ENCODE assay signal across 8 mouse cellular contexts in the genomic region with DNA sequence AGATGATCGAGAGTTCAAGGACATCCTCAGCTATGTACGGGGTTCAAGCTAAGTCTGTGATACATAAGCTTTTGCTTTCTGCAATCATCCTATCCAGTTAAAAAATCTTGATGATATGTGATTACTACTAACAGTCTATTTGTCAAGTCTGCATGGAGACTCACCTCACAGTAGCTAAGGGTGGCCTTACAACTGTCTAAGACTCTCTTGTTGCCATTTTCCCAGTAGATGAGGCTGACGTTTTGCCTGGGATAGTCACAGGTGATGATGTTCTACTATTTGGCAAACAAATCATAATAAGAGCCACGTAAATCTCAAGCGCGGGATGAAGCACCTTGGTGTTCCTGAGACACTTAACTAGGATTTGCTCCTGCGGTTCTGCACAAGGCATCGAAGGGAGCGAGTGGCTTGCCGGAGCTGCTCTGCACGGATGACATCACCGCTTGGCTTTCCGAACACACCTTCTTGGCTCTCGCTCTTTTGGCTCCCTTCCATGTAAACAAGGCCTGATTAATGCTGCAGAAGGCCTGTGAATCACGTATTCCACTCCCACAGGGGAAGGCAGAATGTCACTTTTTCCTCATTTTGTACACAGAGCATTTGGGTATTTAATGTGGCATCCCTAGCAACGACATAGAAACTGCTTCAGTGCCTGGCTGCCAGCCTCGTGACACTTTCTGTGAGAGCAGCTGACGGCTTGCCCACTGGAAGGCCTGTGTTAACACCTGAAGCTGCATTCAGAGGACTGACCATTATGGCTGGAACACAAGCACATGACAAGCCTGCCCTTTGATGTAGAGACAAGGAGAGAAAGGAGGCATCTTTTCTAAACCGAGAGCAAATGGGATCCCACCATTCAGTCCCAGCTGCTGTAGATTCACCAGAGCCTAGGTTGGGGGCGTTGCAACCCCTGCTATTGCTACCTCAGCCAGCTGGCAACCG.
DNase-seq lines count a peak whose midpoint lies in the region; ATAC-seq and TF ChIP-seq lines count a peak whose summit lies in the region.

No protein-coding gene starts in this region.

- ATAC-seq in intestine, embryonic 14.5 days (replicated peaks; ENCODE audit: low FRiP score, low TSS enrichment, low read depth), result peak; percentile 60
- no peak for ATAC-seq in intestine, postnatal 0 days
- peak; percentile 57; the same call in 1 of the 2 replicates for ATAC-seq in heart, postnatal 0 days (ENCODE audit: insufficient read depth, low read depth)
- no peak for ATAC-seq in granulocyte monocyte progenitor cell, adult 5-6 weeks (replicated peaks; ENCODE audit: poor library complexity, severe bottlenecking)

- peaks cover 13% of the 10 kb centered on the region for H3K4me1 ChIP-seq in intestine, embryonic 14.5 days (replicated peaks; ENCODE audit: control insufficient read depth, insufficient read depth, low read length)
- H3K4me1 ChIP-seq in intestine, postnatal 0 days (replicated peaks; ENCODE audit: control insufficient read depth, insufficient read depth, low read length), result no peaks in the 10 kb centered on the region; the same call in 1 of the 2 replicates
- 0 out of 2 replicates have a peak, but pooled peaks cover 9% of the 10 kb centered on the region for H3K4me1 ChIP-seq in heart, postnatal 0 days (ENCODE audit: control insufficient read depth, insufficient read depth)

- DNase-seq in intestine, embryonic 14.5 days (ENCODE audit: low spot score), result peak; percentile 74
- peak; percentile 56 for DNase-seq in fibroblast of lung, adult 2 months (ENCODE audit: low read depth)
- peak; percentile 74 for DNase-seq in heart, postnatal 0 days (ENCODE audit: low spot score)
- peak; percentile 86 to 87 for DNase-seq in layer of hippocampus, adult 8-10 months (ENCODE audit: low spot score in 2 of 2)
- peak; percentile 79 for DNase-seq in lung, postnatal 25 days (ENCODE audit: low spot score)
- DNase-seq in telencephalon, adult 2 months (ENCODE audit: low read depth, low spot score), result peak; percentile 75

- no peak overlapping the region for H3K4me3 ChIP-seq in intestine, embryonic 14.5 days (ENCODE audit: low read depth, low read length)
- no peak overlapping the region for H3K4me3 ChIP-seq in intestine, postnatal 0 days (ENCODE audit: low read depth, low read length)
- no peak overlapping the region for H3K4me3 ChIP-seq in heart, postnatal 0 days (ENCODE audit: low read depth, low read length)

- no peak overlapping the region for H3K9ac ChIP-seq in intestine, embryonic 14.5 days (ENCODE audit: low read length)
- H3K9ac ChIP-seq in intestine, postnatal 0 days (ENCODE audit: low read depth, low read length), result no peak overlapping the region
- no peak overlapping the region for H3K9ac ChIP-seq in heart, postnatal 0 days (replicated peaks; ENCODE audit: low read depth, low read length)

- no peak overlapping the region for H3K27ac ChIP-seq in intestine, embryonic 14.5 days (ENCODE audit: low read depth)
- H3K27ac ChIP-seq in intestine, postnatal 0 days (ENCODE audit: low read depth, low read length), result no peak overlapping the region
- no peak overlapping the region for H3K27ac ChIP-seq in heart, postnatal 0 days (ENCODE audit: low read depth)

- no peaks in the 10 kb centered on the region for H3K9me3 ChIP-seq in intestine, embryonic 14.5 days (ENCODE audit: control insufficient read depth, low read length)
- H3K9me3 ChIP-seq in intestine, postnatal 0 days (ENCODE audit: control insufficient read depth), result no peaks in the 10 kb centered on the region
- H3K9me3 ChIP-seq in heart, postnatal 0 days (replicated peaks; ENCODE audit: control insufficient read depth, low read length), result no peaks in the 10 kb centered on the region

- H3K4me2 ChIP-seq in intestine, embryonic 14.5 days (ENCODE audit: low read length), result peak overlapping the region; percentile 5; the same call in 1 of the 2 replicates
- no peak overlapping the region for H3K4me2 ChIP-seq in intestine, postnatal 0 days (replicated peaks; ENCODE audit: low read depth)
- no peak overlapping the region; the same call in 1 of the 2 replicates for H3K4me2 ChIP-seq in heart, postnatal 0 days (ENCODE audit: low read depth, low read length)

- H3K36me3 ChIP-seq in intestine, embryonic 14.5 days (ENCODE audit: control insufficient read depth, insufficient read depth, low read length), result no peaks in the 10 kb centered on the region
- H3K36me3 ChIP-seq in intestine, postnatal 0 days (ENCODE audit: control insufficient read depth, insufficient read depth), result no peaks in the 10 kb centered on the region
- no peaks in the 10 kb centered on the region for H3K36me3 ChIP-seq in heart, postnatal 0 days (replicated peaks; ENCODE audit: control insufficient read depth, insufficient read depth, low read length)

- WGBS in intestine, embryonic 14.5 days, result 47% methylated on average over 21 of the region's 21 CpGs
- 58% methylated on average over 21 of the region's 21 CpGs for WGBS in intestine, postnatal 0 days
- WGBS in heart, postnatal 0 days, result 37% methylated on average over 21 of the region's 21 CpGs

- H3K27me3 ChIP-seq in intestine, embryonic 14.5 days (replicated peaks; ENCODE audit: control insufficient read depth, insufficient read depth, low read length), result no peaks in the 10 kb centered on the region
- no peaks in the 10 kb centered on the region for H3K27me3 ChIP-seq in intestine, postnatal 0 days (replicated peaks; ENCODE audit: control insufficient read depth, insufficient read depth, low read length)
- H3K27me3 ChIP-seq in heart, postnatal 0 days (ENCODE audit: control insufficient read depth, insufficient read depth, low read length), result no peaks in the 10 kb centered on the region

- no peak for TF ChIP-seq EP300 in heart, postnatal 0 days (IDR thresholded peaks at IDR 0.05; ENCODE audit: low read depth)

- TF ChIP-seq CTCF in intestine, postnatal 0 days (IDR thresholded peaks at IDR 0.05; ENCODE audit: low read depth), result no peak
- no peak for TF ChIP-seq CTCF in heart, postnatal 0 days (IDR thresholded peaks at IDR 0.05; ENCODE audit: low read depth)

Comparison
In these comparisons a context has a peak if more than half of its experiments do, and no peak if none do; other contexts are left out.
1. ATAC-seq: peak in intestine, embryonic 14.5 days (single experiment) and heart, postnatal 0 days (single experiment); none in intestine, postnatal 0 days (single experiment) and granulocyte monocyte progenitor cell, adult 5-6 weeks (single experiment).
2. Peak in every context shown above with its lines, with median percentiles within 50 percentile points of each other: DNase-seq.